Mouse (Mus musculus): ENCODE measurements around the gene AC131692.1. TPM values are rescaled to one million over a fixed set of nuclear protein-coding genes. Genes with fewer than 3 reads are reported as not detected.
A peak's percentile ranks its signal among the peaks of the same experiment; 100 is the strongest.

The AC131692.1 gene
- polyA plus RNA-seq, 1 experiment from 2014 or later: 0.42 TPM

DNA sequence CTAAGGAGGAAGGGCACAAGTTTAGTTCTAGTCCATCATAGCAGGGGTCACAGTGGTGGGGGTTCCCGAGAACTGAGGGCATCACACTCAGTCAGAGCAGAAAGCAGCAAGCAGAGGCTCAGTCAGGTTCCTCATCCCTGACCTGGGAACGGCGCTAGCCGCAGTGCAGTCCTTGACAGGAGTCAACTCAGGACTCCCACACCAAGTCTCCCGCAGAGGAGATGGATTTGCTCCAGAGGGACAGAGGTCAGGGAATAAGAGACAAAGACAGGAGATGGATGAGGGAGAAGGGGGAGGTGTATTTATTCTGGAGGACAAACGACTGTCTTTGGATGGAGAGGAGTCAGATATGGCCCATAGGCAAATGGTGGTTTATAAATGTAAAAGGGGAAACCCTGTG, 18.9 kb downstream of the AC131692.1 start:
- Histone ChIP-seq H3K4me3 (no peak overlapping the region), H3K27ac (replicated peaks) (no peak overlapping the region), H3K4me1 (peaks cover 17% of the 10 kb centered on the region), H3K9me3 (replicated peaks) (no peaks in the 10 kb centered on the region), H3K36me3 (peaks cover 57% of the 10 kb centered on the region), H3K27me3 (ENCODE audit: low read depth, poor library complexity, severe bottlenecking) (no peaks in the 10 kb centered on the region)
- 77% methylated on average over 6 of the region's 6 CpGs for WGBS
- DNase-seq (ENCODE audit: low spot score): no peak

DNA sequence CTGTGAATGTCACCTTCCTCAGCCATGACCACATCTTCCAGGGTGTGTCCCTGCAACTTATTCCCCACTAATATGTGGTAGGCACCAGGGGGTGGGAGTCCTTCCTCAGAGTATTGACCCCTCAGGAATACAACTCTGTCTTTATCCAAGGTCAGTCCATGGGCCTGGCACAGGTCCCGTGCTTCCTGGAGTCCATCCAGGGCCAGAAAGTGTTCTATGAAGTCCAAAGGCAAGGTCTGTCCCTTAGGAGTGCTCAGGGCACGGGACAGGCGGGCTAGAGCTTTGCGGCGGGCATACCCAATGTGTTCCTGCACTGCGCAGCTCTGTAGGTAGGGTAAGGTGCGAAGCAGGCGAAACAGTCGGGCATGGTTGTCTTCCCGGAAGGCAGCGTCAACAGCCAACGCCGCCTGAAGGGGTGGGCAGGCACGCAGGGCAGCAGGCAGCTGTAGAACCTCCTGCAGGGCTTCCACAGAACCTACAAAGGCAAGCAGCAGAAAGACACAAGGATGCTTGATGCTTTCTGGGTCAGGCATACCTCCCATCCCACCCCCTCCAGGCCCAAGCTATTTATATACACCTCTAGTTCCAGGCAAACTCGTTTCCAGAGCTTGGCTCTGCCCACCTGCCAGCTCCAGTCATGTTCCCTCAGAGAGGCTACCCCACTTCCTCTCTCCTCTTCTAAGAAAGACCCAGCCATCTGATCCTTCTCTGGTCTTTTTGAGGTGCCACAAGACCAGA, 22.1 kb downstream of the AC131692.1 start:
- no peak for DNase-seq (ENCODE audit: low spot score)
- Histone ChIP-seq H3K9me3 (replicated peaks) (no peaks in the 10 kb centered on the region), H3K4me1 (peaks cover 29% of the 10 kb centered on the region), H3K4me3 (peak overlapping the region; percentile 72), H3K27ac (replicated peaks) (no peak overlapping the region), H3K36me3 (peaks cover 53% of the 10 kb centered on the region), H3K27me3 (ENCODE audit: low read depth, poor library complexity, severe bottlenecking) (no peaks in the 10 kb centered on the region)
- WGBS: 94% methylated on average over 15 of the region's 15 CpGs

DNA sequence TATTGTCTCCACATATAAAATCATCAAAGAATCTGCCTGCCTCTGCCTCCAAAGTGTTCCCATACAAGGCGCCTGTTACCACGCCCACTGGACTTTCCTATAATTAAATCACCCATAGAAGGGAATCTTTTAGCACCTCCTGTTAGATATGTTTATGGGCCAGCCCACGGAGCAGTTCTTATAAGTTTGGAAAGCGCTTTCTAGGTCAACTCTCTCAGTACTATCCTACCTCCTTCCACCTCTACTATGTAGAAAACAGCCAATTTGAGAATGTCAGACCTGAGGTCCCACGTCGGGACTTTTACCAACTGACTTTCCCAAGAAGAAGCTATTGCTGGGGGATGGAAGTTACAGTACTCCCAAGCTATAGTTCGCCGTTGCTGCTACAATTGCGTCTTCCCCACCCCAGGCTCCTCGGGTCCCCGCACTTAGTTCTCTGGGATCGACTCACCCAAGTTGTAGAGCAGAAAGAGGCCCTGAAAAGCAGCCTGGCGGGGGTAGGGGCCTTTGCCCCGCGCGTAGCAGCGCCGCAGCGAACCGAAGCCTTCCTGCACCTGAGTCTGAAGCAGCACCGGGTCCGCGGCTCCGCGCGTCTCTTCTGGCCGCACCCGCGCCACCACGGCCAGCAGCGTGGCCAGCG, 23.2 kb downstream of the AC131692.1 start:
- Histone ChIP-seq H3K9me3 (replicated peaks) (no peaks in the 10 kb centered on the region), H3K4me3 (peak overlapping the region; percentile 72), H3K4me1 (peaks cover 35% of the 10 kb centered on the region), H3K27ac (replicated peaks) (peak overlapping the region; percentile 95), H3K27me3 (ENCODE audit: low read depth, poor library complexity, severe bottlenecking) (no peaks in the 10 kb centered on the region), H3K36me3 (peaks cover 45% of the 10 kb centered on the region)
- WGBS: 6% methylated on average over 32 of the region's 32 CpGs
- DNase-seq (ENCODE audit: low spot score): no peak

DNA sequence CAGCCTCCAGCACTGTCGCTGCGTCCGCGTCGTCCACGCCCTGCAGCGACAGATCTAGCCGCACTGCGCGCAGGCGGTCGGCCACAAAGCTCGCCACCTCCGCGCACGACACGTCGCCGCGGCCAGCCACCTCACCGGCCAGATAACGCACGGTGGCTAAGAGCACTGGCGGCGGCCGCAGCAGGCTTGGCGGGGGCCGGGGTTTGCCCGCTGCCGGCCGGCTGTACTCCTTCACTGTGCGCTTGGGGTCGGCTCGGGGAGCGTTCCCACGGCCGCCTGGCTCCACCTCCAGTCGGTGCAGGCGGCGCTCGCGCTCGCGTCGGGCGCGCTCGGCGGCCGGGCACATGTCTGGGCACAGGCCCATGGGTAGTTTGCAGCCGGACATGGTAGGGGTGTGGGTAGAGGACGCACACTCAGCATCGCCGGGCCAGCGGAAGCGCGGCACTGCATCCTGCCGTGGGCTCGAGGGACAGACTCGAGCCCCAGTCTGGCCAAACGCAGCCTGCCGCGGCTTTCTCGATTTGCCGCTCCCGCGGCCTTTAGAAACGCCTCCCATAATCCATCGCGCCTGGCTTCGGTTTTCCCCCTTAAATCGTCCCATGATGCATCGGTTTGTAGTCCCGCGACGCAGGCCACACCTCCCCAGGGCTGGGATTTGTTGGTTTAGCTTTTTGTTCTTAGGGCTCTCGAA, 23.9 kb downstream of the AC131692.1 start, which contains the start of gene Sac3d1:
TSS of gene Sac3d1 (minus strand) at position 665 of the 691 bp plus-strand sequence.
- H3K27me3 ChIP-seq (ENCODE audit: low read depth, poor library complexity, severe bottlenecking): no peaks in the 10 kb centered on the region
- under 1% methylated on average over 77 of the region's 77 CpGs for WGBS
- H3K9me3 ChIP-seq (replicated peaks): no peaks in the 10 kb centered on the region
- peak within 1 kb of the TSS; percentile 72 for H3K4me3 ChIP-seq
- peak; percentile 91 for DNase-seq (ENCODE audit: low spot score)
- peaks cover 39% of the 10 kb centered on the region for H3K36me3 ChIP-seq
- H3K27ac ChIP-seq (replicated peaks): peak within 1 kb of the TSS; percentile 95
- peaks cover 35% of the 10 kb centered on the region for H3K4me1 ChIP-seq

DNA sequence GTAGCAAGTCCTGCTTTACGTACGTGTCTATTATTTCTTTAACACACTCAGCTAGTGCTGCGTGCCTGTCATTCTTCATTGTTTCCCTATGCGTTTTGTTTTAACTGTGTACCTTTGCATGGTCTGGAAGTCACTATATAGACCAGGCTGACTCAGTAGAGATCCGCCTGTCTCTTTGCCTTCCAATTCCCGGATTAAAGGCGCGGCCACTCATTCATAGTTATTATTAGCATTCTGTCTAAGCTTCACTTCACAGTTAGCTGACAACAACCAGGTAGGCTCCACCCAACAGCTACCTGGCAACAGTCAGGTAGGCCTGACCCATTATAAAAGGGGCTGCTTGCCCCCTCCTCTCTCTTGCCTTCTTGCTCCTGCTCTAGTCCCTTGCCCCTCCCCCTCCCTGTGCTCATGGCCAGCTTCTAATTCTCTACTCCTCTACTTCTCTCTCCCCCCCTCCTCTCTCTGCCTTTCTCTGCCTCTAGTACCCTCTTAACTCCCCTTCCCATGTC, 24.5 kb downstream of the AC131692.1 start:
- H3K4me3 ChIP-seq: peak overlapping the region; percentile 72
- no peaks in the 10 kb centered on the region for H3K9me3 ChIP-seq (replicated peaks)
- no peak for DNase-seq (ENCODE audit: low spot score)
- H3K4me1 ChIP-seq: peaks cover 35% of the 10 kb centered on the region
- no peaks in the 10 kb centered on the region for H3K27me3 ChIP-seq (ENCODE audit: low read depth, poor library complexity, severe bottlenecking)
- WGBS: 1% methylated on average over 8 of the region's 8 CpGs
- peak overlapping the region; percentile 95 for H3K27ac ChIP-seq (replicated peaks)
- peaks cover 35% of the 10 kb centered on the region for H3K36me3 ChIP-seq

DNA sequence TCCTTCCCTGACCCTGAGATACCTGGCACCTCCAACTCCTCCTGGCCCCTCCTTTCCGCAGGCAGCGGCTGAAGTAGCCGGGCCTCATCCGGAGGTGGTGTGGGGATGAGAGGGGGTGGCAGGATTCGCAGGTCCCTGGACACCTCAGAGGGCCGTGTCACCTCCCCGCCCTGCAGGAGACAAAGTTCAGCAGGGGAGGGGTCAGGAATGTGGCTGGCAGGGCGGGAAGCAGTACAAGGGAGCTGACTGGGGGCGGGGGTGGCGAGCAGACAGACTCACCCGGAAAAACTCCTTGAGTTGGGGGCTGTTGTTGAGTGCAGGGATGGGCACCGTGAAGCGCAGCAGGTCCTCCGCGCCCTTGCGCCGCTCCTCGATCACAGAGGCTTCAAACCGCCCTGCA, 27.5 kb downstream of the AC131692.1 start:
- DNase-seq (ENCODE audit: low spot score): no peak
- H3K36me3 ChIP-seq: peaks cover 5% of the 10 kb centered on the region
- peaks cover 29% of the 10 kb centered on the region for H3K4me1 ChIP-seq
- H3K9me3 ChIP-seq (replicated peaks): no peaks in the 10 kb centered on the region
- 40% methylated on average over 19 of the region's 19 CpGs for WGBS
- no peaks in the 10 kb centered on the region for H3K27me3 ChIP-seq (ENCODE audit: low read depth, poor library complexity, severe bottlenecking)
- no peak overlapping the region for H3K4me3 ChIP-seq
- H3K27ac ChIP-seq (replicated peaks): no peak overlapping the region

DNA sequence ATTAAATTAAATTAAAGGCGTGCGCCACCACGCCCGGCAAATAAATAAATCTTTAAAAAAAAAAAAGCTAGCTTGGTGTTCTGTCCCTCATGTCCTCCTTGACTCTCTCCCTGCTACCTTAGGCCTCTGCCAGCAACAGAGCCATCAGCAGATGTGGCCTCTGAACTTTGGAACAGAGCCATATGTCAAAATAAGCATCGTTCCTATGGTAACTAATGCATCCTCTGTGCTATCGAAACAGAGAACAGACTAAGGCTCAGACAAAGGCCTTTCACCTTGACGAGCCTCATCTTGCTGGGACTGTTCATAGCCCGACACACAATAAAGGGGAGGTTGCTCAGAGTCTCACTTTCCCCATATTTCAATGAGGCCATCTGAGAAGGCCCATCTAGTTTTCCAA, 29.1 kb downstream of the AC131692.1 start:
- no peak overlapping the region for H3K4me3 ChIP-seq
- DNase-seq (ENCODE audit: low spot score): no peak
- 83% methylated on average over 8 of the region's 8 CpGs for WGBS
- H3K27ac ChIP-seq (replicated peaks): peak overlapping the region; percentile 28; the same call in 1 of the 2 replicates
- H3K9me3 ChIP-seq (replicated peaks): no peaks in the 10 kb centered on the region
- H3K36me3 ChIP-seq: peaks cover 4% of the 10 kb centered on the region
- H3K4me1 ChIP-seq: peaks cover 27% of the 10 kb centered on the region
- no peaks in the 10 kb centered on the region for H3K27me3 ChIP-seq (ENCODE audit: low read depth, poor library complexity, severe bottlenecking)

DNA sequence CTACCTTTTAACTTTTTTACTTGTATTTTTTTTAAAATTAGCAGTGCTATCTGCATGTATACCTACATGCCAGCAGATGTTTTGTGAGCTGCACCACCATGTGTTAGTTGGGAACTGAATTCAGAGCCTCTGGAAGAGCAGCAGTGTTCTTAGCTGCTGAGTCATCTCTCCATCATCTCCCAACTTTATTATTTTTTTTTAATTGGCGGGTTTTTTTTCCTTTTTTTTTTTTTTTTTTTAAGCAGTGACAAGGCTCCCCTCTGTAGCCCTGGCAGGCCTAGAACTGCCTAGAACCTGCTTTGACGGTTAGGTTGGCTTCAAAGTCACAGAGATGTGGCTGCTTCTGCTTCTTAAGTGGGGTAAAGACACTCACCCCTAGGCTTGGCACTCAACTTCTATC, 30.7 kb downstream of the AC131692.1 start:
- WGBS: 73% methylated on average over 2 of the region's 2 CpGs
- Histone ChIP-seq H3K9me3 (replicated peaks) (no peaks in the 10 kb centered on the region), H3K27me3 (ENCODE audit: low read depth, poor library complexity, severe bottlenecking) (no peaks in the 10 kb centered on the region), H3K27ac (replicated peaks) (no peak overlapping the region), H3K36me3 (peaks cover 4% of the 10 kb centered on the region), H3K4me1 (peaks cover 19% of the 10 kb centered on the region), H3K4me3 (no peak overlapping the region)
- no peak for DNase-seq (ENCODE audit: low spot score)

DNA sequence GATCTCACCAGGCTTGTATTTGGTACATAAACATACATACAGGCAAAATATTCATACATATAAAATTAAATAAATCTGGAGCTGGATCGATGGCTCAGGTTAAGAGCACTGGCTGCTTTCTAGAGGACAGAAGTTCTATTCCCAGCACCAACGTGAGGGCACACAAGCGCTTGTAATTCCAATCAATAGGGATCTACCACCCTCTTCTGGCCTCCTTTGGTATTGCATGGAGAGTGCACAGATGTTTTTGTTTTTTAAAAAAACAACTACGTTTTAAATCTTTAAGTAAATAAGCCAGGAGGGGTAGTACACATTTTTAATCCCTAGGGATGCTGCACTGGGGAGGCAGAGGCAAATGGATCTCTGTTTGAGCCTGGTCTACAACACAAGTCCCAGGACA, 32.1 kb downstream of the AC131692.1 start:
- peak overlapping the region; percentile 9; the same call in 1 of the 2 replicates for H3K4me3 ChIP-seq
- H3K4me1 ChIP-seq: peaks cover 19% of the 10 kb centered on the region
- peak; percentile 35 for DNase-seq (ENCODE audit: low spot score)
- no peak overlapping the region for H3K27ac ChIP-seq (replicated peaks)
- no peaks in the 10 kb centered on the region for H3K27me3 ChIP-seq (ENCODE audit: low read depth, poor library complexity, severe bottlenecking)
- H3K36me3 ChIP-seq: no peaks in the 10 kb centered on the region; the same call in 1 of the 2 replicates
- 20% methylated on average over 4 of the region's 4 CpGs for WGBS
- H3K9me3 ChIP-seq (replicated peaks): no peaks in the 10 kb centered on the region

DNA sequence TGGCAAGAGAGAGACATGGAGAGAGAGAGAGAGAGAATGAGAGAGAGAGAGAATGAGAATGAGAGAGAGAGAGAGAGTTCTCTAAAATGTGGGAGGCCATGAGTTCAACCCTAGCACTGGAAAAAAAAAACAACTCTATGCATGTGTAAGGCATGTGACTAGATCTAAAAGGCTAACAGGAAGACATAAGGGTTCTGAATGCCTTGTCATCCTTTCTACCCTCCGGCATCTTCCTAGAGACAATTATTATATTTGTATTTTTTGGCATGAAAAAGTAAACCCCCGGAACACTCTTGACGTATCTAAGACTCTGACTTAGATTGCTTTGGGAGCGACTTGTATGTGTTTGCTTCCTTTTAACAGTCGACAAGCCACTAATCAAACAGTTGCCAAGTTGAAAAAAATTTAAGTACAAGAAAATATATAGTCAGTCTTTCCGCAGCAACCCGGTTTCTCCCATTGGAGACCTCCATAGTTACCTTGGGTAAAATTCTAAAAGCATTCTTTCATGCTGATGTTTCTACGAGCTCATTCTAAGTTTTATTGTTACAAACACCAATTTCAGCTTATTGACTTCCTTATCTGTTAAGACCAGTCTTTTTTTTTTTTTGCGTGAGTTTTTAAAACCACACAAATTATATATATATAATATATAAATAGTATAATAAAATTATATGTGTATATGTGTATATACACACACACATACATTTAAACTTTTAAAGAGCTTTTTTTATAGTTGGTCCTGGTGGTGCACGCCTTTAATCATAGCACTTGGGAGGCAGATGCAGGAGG, 32.8 kb downstream of the AC131692.1 start:
- no peak for DNase-seq (ENCODE audit: low spot score)
- peak overlapping the region; percentile 80; the same call in 1 of the 2 replicates for H3K27ac ChIP-seq (replicated peaks)
- peaks cover 14% of the 10 kb centered on the region for H3K4me1 ChIP-seq
- no peaks in the 10 kb centered on the region; the same call in 1 of the 2 replicates for H3K36me3 ChIP-seq
- peak overlapping the region; percentile 61 for H3K4me3 ChIP-seq
- H3K9me3 ChIP-seq (replicated peaks): no peaks in the 10 kb centered on the region
- 78% methylated on average over 10 of the region's 10 CpGs for WGBS
- H3K27me3 ChIP-seq (ENCODE audit: low read depth, poor library complexity, severe bottlenecking): no peaks in the 10 kb centered on the region

DNA sequence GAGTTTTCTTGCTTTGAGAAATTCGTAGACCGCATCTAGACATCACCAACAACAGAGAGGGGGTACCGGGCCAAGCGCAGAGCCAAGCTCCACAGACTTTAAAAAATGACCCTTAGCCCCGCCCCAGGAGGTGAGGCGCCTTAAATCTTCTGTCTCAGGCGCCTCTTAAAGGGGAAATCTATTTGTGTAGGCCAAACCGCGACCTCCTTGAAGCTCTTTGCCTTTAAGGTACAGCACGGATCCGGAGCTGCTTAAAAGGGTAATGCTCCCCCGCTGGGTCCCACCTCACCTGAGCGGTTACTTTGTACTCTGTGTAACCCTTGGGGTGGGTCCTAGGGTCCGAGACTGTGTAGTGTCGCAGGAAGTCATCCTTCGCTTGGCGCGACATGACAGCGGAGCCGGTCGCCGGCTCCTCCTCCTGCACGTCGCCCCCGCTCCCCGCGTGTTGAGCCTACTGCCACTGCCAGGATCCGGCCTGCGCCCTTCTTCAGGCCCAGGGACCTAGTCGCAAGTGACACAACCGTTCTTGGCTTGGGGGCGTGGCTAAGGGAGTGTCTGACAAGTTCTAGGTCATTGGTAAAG, 33.6 kb downstream of the AC131692.1 start, which contains the start of gene Snx15:
TSS of gene Snx15 (minus strand) at position 545 of the 582 bp plus-strand sequence.
- H3K27ac ChIP-seq (replicated peaks): peak within 1 kb of the TSS; percentile 80
- under 1% methylated on average over 32 of the region's 32 CpGs for whole genome bisulfite sequencing
- peaks cover 13% of the 10 kb centered on the region for H3K4me1 ChIP-seq
- H3K4me3 ChIP-seq: peak within 1 kb of the TSS; percentile 61
- no peaks in the 10 kb centered on the region for H3K27me3 ChIP-seq (ENCODE audit: low read depth, poor library complexity, severe bottlenecking)
- H3K9me3 ChIP-seq (replicated peaks): no peaks in the 10 kb centered on the region
- peak; percentile 90 for DNase-seq (ENCODE audit: low spot score)
- no peaks in the 10 kb centered on the region for H3K36me3 ChIP-seq
